Mouse (Mus musculus) bone marrow macrophage, adult 2 months (primary cell): ENCODE data around the gene Scnm1.

ENCODE experiments used
- CTCF ChIP-seq: IDR thresholded peaks from 2 replicates; pipeline ENCODE4 v1.5.1; 2012; ENCODE audit warnings: low read depth, mild to moderate bottlenecking, low read length, moderate library complexity
- POLR2A ChIP-seq: IDR thresholded peaks from 2 replicates; pipeline ENCODE4 v1.6.1; 2012; ENCODE audit warnings: mild to moderate bottlenecking, low read depth, low read length, borderline replicate concordance

- TF ChIP-seq CTCF (no peak), POLR2A (no peak)
Observed at GRCm38 (mm10) chr3:95088071-95088470, 45.7 kb downstream of the Scnm1 start.
